Mouse (Mus musculus): ENCODE results near the gene C2cd6. TPM values are rescaled to one million over a fixed set of nuclear protein-coding genes. Genes with fewer than 3 reads are reported as not detected.

Gene C2cd6
- 4.7 TPM in 1 of 2 replicates, not detected in the other for polyA plus RNA-seq (2014; fragmentation: Nextera tagmentation; extraction: Ambion mirVana)

GRCm38 (mm10) chr1:59094705-59095104 is at the start of gene C2cd6:
TSS of gene C2cd6 (minus strand) at chr1:59094900.
- H3K27me3 ChIP-seq (replicated peaks; ENCODE audit: control insufficient read depth, insufficient read depth, low read length) = no peaks in the 10 kb centered on the region
- H3K9ac ChIP-seq (ENCODE audit: low read length) = no peak within 1 kb of the TSS
- WGBS = 95% methylated on average over 19 of the region's 19 CpGs
- H3K4me3 ChIP-seq (ENCODE audit: low read depth, low read length) = no peak within 1 kb of the TSS
- H3K4me1 ChIP-seq (ENCODE audit: control insufficient read depth, insufficient read depth, low read length) = no peaks in the 10 kb centered on the region
- DNase-seq (ENCODE audit: low spot score) (no peak), ATAC-seq (no peak)
- H3K27ac ChIP-seq (ENCODE audit: low read depth, low read length) = no peak within 1 kb of the TSS
- no peaks in the 10 kb centered on the region for H3K9me3 ChIP-seq (replicated peaks; ENCODE audit: control insufficient read depth, low read length)
- H3K36me3 ChIP-seq (ENCODE audit: control insufficient read depth, insufficient read depth, low read length) = peaks cover 7% of the 10 kb centered on the region
- no peak within 1 kb of the TSS for H3K4me2 ChIP-seq (ENCODE audit: low read length)

GRCm38 (mm10) chr1:59142809-59143208 is 48.1 kb upstream of the C2cd6 start:
- no peaks in the 10 kb centered on the region for H3K9me3 ChIP-seq (replicated peaks; ENCODE audit: control insufficient read depth, low read length)
- no peak for ATAC-seq
- H3K4me3 ChIP-seq (ENCODE audit: low read depth, low read length) = no peak overlapping the region
- H3K27me3 ChIP-seq (replicated peaks; ENCODE audit: control insufficient read depth, insufficient read depth, low read length) = no peaks in the 10 kb centered on the region
- H3K4me2 ChIP-seq (ENCODE audit: low read length) = no peak overlapping the region
- H3K4me1 ChIP-seq (ENCODE audit: control insufficient read depth, insufficient read depth, low read length) = no peaks in the 10 kb centered on the region
- no peaks in the 10 kb centered on the region for H3K36me3 ChIP-seq (ENCODE audit: control insufficient read depth, insufficient read depth, low read length)
- peak; percentile 65 for DNase-seq (ENCODE audit: low spot score)
- H3K9ac ChIP-seq (ENCODE audit: low read length) = no peak overlapping the region
- no peak overlapping the region for H3K27ac ChIP-seq (ENCODE audit: low read depth, low read length)

DNA sequence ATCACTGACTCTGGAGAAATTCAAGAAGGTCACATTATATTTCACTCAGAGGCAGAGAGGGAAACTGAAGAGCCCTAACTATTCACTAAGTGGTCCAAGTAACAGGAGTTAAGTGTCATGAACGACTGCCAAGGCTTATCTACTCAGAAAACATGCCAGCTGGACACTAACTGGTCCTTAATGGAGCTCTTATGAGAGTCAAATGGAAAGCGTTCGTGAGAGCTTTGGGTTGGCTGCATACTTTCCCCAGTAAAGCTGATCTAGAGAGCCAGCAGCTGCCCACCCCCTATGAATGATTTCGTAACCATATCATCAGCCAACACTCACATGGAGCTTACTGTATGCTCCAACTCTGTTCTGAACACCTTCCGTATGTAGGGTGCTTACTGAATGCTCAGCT is 39.7 kb upstream of the C2cd6 start:
- Histone ChIP-seq H3K9ac (ENCODE audit: low read length) (no peak overlapping the region), H3K4me3 (ENCODE audit: low read depth, low read length) (no peak overlapping the region), H3K36me3 (ENCODE audit: control insufficient read depth, insufficient read depth, low read length) (no peaks in the 10 kb centered on the region), H3K27ac (ENCODE audit: low read depth, low read length) (no peak overlapping the region), H3K4me1 (ENCODE audit: control insufficient read depth, insufficient read depth, low read length) (no peaks in the 10 kb centered on the region), H3K27me3 (replicated peaks; ENCODE audit: control insufficient read depth, insufficient read depth, low read length) (no peaks in the 10 kb centered on the region), H3K9me3 (replicated peaks; ENCODE audit: control insufficient read depth, low read length) (no peaks in the 10 kb centered on the region), H3K4me2 (ENCODE audit: low read length) (no peak overlapping the region)
- ATAC-seq (no peak), DNase-seq (ENCODE audit: low spot score) (no peak)
- 80% methylated on average over 5 of the region's 5 CpGs for WGBS

GRCm38 (mm10) chr1:59128879-59129278 is 34.2 kb upstream of the C2cd6 start:
- 84% methylated on average over 7 of the region's 7 CpGs for WGBS
- no peak overlapping the region for H3K9ac ChIP-seq (ENCODE audit: low read length)
- no peaks in the 10 kb centered on the region for H3K9me3 ChIP-seq (replicated peaks; ENCODE audit: control insufficient read depth, low read length)
- no peaks in the 10 kb centered on the region for H3K36me3 ChIP-seq (ENCODE audit: control insufficient read depth, insufficient read depth, low read length)
- no peak for DNase-seq (ENCODE audit: low spot score)
- ATAC-seq = no peak
- no peak overlapping the region for H3K27ac ChIP-seq (ENCODE audit: low read depth, low read length)
- no peaks in the 10 kb centered on the region for H3K4me1 ChIP-seq (ENCODE audit: control insufficient read depth, insufficient read depth, low read length)
- H3K4me3 ChIP-seq (ENCODE audit: low read depth, low read length) = no peak overlapping the region
- H3K27me3 ChIP-seq (replicated peaks; ENCODE audit: control insufficient read depth, insufficient read depth, low read length) = no peaks in the 10 kb centered on the region
- H3K4me2 ChIP-seq (ENCODE audit: low read length) = no peak overlapping the region

GRCm38 (mm10) chr1:59125558-59125957 is 30.9 kb upstream of the C2cd6 start:
- no peaks in the 10 kb centered on the region for H3K4me1 ChIP-seq (ENCODE audit: control insufficient read depth, insufficient read depth, low read length)

GRCm38 (mm10) chr1:59119720-59120457 is 25.2 kb upstream of the C2cd6 start, which contains the start of gene Tmem237:
TSS of gene Tmem237 (minus strand) at chr1:59120408.
- peak within 1 kb of the TSS; percentile 87 for H3K9ac ChIP-seq (ENCODE audit: low read length)
- H3K4me2 ChIP-seq (ENCODE audit: low read length) = peak within 1 kb of the TSS; percentile 71
- peak; percentile 96 for DNase-seq (ENCODE audit: low spot score)
- H3K4me1 ChIP-seq (ENCODE audit: control insufficient read depth, insufficient read depth, low read length) = 0 out of 2 replicates have a peak, but pooled peaks cover 2% of the 10 kb centered on the region
- no peaks in the 10 kb centered on the region for H3K9me3 ChIP-seq (replicated peaks; ENCODE audit: control insufficient read depth, low read length)
- peaks cover 14% of the 10 kb centered on the region for H3K36me3 ChIP-seq (ENCODE audit: control insufficient read depth, insufficient read depth, low read length)
- H3K27me3 ChIP-seq (replicated peaks; ENCODE audit: control insufficient read depth, insufficient read depth, low read length) = no peaks in the 10 kb centered on the region
- H3K4me3 ChIP-seq (ENCODE audit: low read depth, low read length) = peak within 1 kb of the TSS; percentile 67
- peak; percentile 98 for ATAC-seq
- WGBS = under 1% methylated on average over 74 of the region's 74 CpGs
- H3K27ac ChIP-seq (ENCODE audit: low read depth, low read length) = peak within 1 kb of the TSS; percentile 92

More at GRCm38 (mm10) chr1:59125558-59125957, 30.9 kb upstream of the C2cd6 start:
- Histone ChIP-seq H3K27me3 (replicated peaks; ENCODE audit: control insufficient read depth, insufficient read depth, low read length) (no peaks in the 10 kb centered on the region), H3K9ac (ENCODE audit: low read length) (no peak overlapping the region), H3K4me2 (ENCODE audit: low read length) (no peak overlapping the region), H3K4me3 (ENCODE audit: low read depth, low read length) (no peak overlapping the region), H3K27ac (ENCODE audit: low read depth, low read length) (no peak overlapping the region), H3K9me3 (replicated peaks; ENCODE audit: control insufficient read depth, low read length) (no peaks in the 10 kb centered on the region), H3K36me3 (ENCODE audit: control insufficient read depth, insufficient read depth, low read length) (no peaks in the 10 kb centered on the region)
- WGBS = 79% methylated on average over 5 of the region's 5 CpGs
- DNase-seq (ENCODE audit: low spot score) (no peak), ATAC-seq (no peak)

- no peak for ATAC-seq
- Histone ChIP-seq H3K4me2 (ENCODE audit: low read length) (no peak overlapping the region), H3K4me1 (ENCODE audit: control insufficient read depth, insufficient read depth, low read length) (no peaks in the 10 kb centered on the region), H3K9ac (ENCODE audit: low read length) (no peak overlapping the region), H3K27me3 (replicated peaks; ENCODE audit: control insufficient read depth, insufficient read depth, low read length) (no peaks in the 10 kb centered on the region), H3K4me3 (ENCODE audit: low read depth, low read length) (no peak overlapping the region), H3K27ac (ENCODE audit: low read depth, low read length) (no peak overlapping the region), H3K9me3 (replicated peaks; ENCODE audit: control insufficient read depth, low read length) (no peaks in the 10 kb centered on the region), H3K36me3 (ENCODE audit: control insufficient read depth, insufficient read depth, low read length) (peaks cover 77% of the 10 kb centered on the region)
- no peak for DNase-seq (ENCODE audit: low spot score)
- WGBS = 77% methylated on average over 8 of the region's 8 CpGs
These were observed 15.8 kb upstream of the C2cd6 start for GRCm38 (mm10) chr1:59110524-59110923.

DNA sequence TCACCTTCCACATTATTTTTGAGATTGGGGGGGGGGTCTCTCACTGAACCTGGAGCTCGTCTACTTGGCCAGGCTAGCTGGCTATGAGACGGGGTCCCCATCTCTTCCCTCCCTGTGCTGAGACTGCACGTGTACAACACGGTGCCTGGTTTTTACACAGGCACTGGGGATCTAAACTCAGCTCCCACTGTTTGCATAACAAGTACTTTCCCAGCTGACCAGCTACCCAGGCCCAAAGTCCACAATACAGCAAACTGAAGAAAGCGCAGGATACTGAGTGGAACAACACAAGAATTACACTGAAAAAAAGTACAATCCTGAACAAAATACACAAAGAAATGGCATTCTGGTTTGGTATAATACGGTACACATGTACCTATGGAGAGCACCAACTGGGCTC is 7.4 kb upstream of the C2cd6 start:
- DNase-seq (ENCODE audit: low spot score) (no peak), ATAC-seq (no peak)
- H3K4me2 ChIP-seq (ENCODE audit: low read length) = no peak overlapping the region
- H3K27ac ChIP-seq (ENCODE audit: low read depth, low read length) = no peak overlapping the region
- no peaks in the 10 kb centered on the region for H3K4me1 ChIP-seq (ENCODE audit: control insufficient read depth, insufficient read depth, low read length)
- H3K9me3 ChIP-seq (replicated peaks; ENCODE audit: control insufficient read depth, low read length) = no peaks in the 10 kb centered on the region
- H3K9ac ChIP-seq (ENCODE audit: low read length) = no peak overlapping the region
- H3K36me3 ChIP-seq (ENCODE audit: control insufficient read depth, insufficient read depth, low read length) = peaks cover 41% of the 10 kb centered on the region
- WGBS = 89% methylated on average over 6 of the region's 6 CpGs
- H3K4me3 ChIP-seq (ENCODE audit: low read depth, low read length) = no peak overlapping the region
- no peaks in the 10 kb centered on the region for H3K27me3 ChIP-seq (replicated peaks; ENCODE audit: control insufficient read depth, insufficient read depth, low read length)

DNA sequence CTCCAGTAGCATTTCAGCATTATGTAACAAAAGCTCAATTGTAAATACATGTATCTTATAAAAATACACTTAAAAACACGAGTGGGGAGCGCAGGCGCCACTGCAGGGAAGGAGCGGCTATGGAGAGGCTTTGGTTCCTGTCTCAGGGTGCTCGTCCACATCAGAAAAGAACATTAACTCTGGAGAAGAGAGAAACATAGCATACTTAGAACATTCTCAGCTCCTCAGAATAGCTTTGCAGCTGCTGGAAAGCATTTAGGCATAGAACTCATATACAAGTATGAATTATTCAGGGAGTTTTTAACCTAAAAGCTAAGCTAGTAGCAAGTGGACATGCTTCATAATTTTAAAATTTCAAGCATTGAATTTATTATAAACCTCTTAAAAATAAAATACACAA is 6.3 kb upstream of the C2cd6 start:
- H3K27me3 ChIP-seq (replicated peaks; ENCODE audit: control insufficient read depth, insufficient read depth, low read length) = no peaks in the 10 kb centered on the region
- no peaks in the 10 kb centered on the region for H3K4me1 ChIP-seq (ENCODE audit: control insufficient read depth, insufficient read depth, low read length)
- no peaks in the 10 kb centered on the region for H3K9me3 ChIP-seq (replicated peaks; ENCODE audit: control insufficient read depth, low read length)
- no peak overlapping the region for H3K4me3 ChIP-seq (ENCODE audit: low read depth, low read length)
- ATAC-seq (no peak), DNase-seq (ENCODE audit: low spot score) (no peak)
- no peak overlapping the region for H3K4me2 ChIP-seq (ENCODE audit: low read length)
- WGBS = 92% methylated on average over 5 of the region's 5 CpGs
- H3K9ac ChIP-seq (ENCODE audit: low read length) = no peak overlapping the region
- no peak overlapping the region for H3K27ac ChIP-seq (ENCODE audit: low read depth, low read length)
- peaks cover 33% of the 10 kb centered on the region for H3K36me3 ChIP-seq (ENCODE audit: control insufficient read depth, insufficient read depth, low read length)

All from forebrain, embryonic 14.5 days (tissue).